Mouse (Mus musculus) NIH3T3 (cell line): ENCODE results near the gene Gna15.
A peak's percentile ranks its signal among the peaks of the same experiment; 100 is the strongest.

Experiments
- DNase-seq: peaks from one replicate; pipeline ENCODE4 v3.0.0-alpha.2; 2012; ENCODE audit warnings: low read depth

Gene Gna15

GRCm38 (mm10) chr10:81523570-81523969, 455 bp downstream of the Gna15 start:
- DNase-seq = no peak

- DNase-seq = no peak
Measured at GRCm38 (mm10) chr10:81523142-81523541, 883 bp downstream of the Gna15 start.

GRCm38 (mm10) chr10:81519978-81520365, 4.1 kb downstream of the Gna15 start:
- no peak for DNase-seq

- no peak for DNase-seq
Measured at GRCm38 (mm10) chr10:81519227-81519977, 4.6 kb downstream of the Gna15 start.

- DNase-seq = peak; percentile 87
Measured at GRCm38 (mm10) chr10:81518546-81518945, 5.5 kb downstream of the Gna15 start.

- DNase-seq = no peak
Measured at GRCm38 (mm10) chr10:81517227-81517626, 6.8 kb downstream of the Gna15 start.

GRCm38 (mm10) chr10:81513798-81514197, 10.2 kb downstream of the Gna15 start:
- DNase-seq = no peak

- DNase-seq = no peak
Measured at GRCm38 (mm10) chr10:81510246-81510810, 13.7 kb downstream of the Gna15 start.

GRCm38 (mm10) chr10:81507691-81508489, 16.1 kb downstream of the Gna15 start:
- no peak for DNase-seq

- DNase-seq = no peak
Measured at GRCm38 (mm10) chr10:81507095-81507494, 16.9 kb downstream of the Gna15 start.

GRCm38 (mm10) chr10:81505016-81505664, 18.9 kb downstream of the Gna15 start:
- DNase-seq = no peak

- peak; percentile 84 for DNase-seq
Measured at GRCm38 (mm10) chr10:81502658-81503057, 21.4 kb downstream of the Gna15 start.

GRCm38 (mm10) chr10:81501863-81502262, 22.2 kb downstream of the Gna15 start:
- no peak for DNase-seq

GRCm38 (mm10) chr10:81500032-81500431, 24.0 kb downstream of the Gna15 start, which contains the start of gene S1pr4:
Gene S1pr4, minus strand, starts transcription at chr10:81500132.
- no peak for DNase-seq

GRCm38 (mm10) chr10:81499250-81499901, 24.6 kb downstream of the Gna15 start:
- DNase-seq = no peak

- no peak for DNase-seq
Measured at GRCm38 (mm10) chr10:81498316-81499249, 25.4 kb downstream of the Gna15 start.

- no peak for DNase-seq
Measured at GRCm38 (mm10) chr10:81497401-81498270, 26.4 kb downstream of the Gna15 start.

- DNase-seq = no peak
Measured at GRCm38 (mm10) chr10:81496969-81497368, 27.1 kb downstream of the Gna15 start.

- DNase-seq = peak; percentile 99
Measured at GRCm38 (mm10) chr10:81496264-81496901, 27.6 kb downstream of the Gna15 start, which contains the start of gene Ncln. Gene Ncln, minus strand, starts transcription at chr10:81496392.
